Mouse (Mus musculus): ENCODE data around the gene Dnal1. TPM values are rescaled to one million over a fixed set of nuclear protein-coding genes. Genes with fewer than 3 reads are reported as not detected.

Gene Dnal1
- polyA plus RNA-seq, 2 experiments, result 6.4 to 15.1 TPM

GRCm38 (mm10) chr12:84109924-84110323, 4.2 kb upstream of the Dnal1 start:
- H3K36me3 ChIP-seq (ENCODE audit: control insufficient read depth, insufficient read depth, low read length), result no peaks in the 10 kb centered on the region
- no peak overlapping the region for H3K9ac ChIP-seq (ENCODE audit: low read depth, low read length, severe bottlenecking)
- WGBS, result 69% methylated on average over 1 of the region's 1 CpGs
- no peak for DNase-seq (ENCODE audit: low spot score)
- no peak for TF ChIP-seq POLR2A (IDR thresholded peaks at IDR 0.05; ENCODE audit: borderline replicate concordance, extremely low read depth, insufficient read depth, insufficient read length)
- no peak for ATAC-seq (ENCODE audit: low FRiP score, low read depth)
- no peak overlapping the region for H3K4me2 ChIP-seq (replicated peaks; ENCODE audit: low read depth, low read length, severe bottlenecking)
- H3K27ac ChIP-seq (replicated peaks; ENCODE audit: low read depth, low read length), result no peak overlapping the region
- H3K4me3 ChIP-seq (replicated peaks; ENCODE audit: low read length), result no peak overlapping the region
- no peaks in the 10 kb centered on the region for H3K9me3 ChIP-seq (ENCODE audit: control insufficient read depth, low read length)
- no peaks in the 10 kb centered on the region for H3K27me3 ChIP-seq (ENCODE audit: control insufficient read depth, insufficient read depth, low read length)
- H3K4me1 ChIP-seq (ENCODE audit: control insufficient read depth, insufficient read depth, low read length), result peaks cover 4% of the 10 kb centered on the region

GRCm38 (mm10) chr12:84110814-84111213, 3.4 kb upstream of the Dnal1 start:
- WGBS, result 92% methylated on average over 4 of the region's 4 CpGs
- TF ChIP-seq POLR2A (IDR thresholded peaks at IDR 0.05; ENCODE audit: borderline replicate concordance, extremely low read depth, insufficient read depth, insufficient read length), result no peak
- ATAC-seq (ENCODE audit: low FRiP score, low read depth) (no peak), DNase-seq (ENCODE audit: low spot score) (no peak)
- Histone ChIP-seq H3K4me3 (replicated peaks; ENCODE audit: low read length) (no peak overlapping the region), H3K27me3 (ENCODE audit: control insufficient read depth, insufficient read depth, low read length) (no peaks in the 10 kb centered on the region), H3K27ac (replicated peaks; ENCODE audit: low read depth, low read length) (no peak overlapping the region), H3K4me2 (replicated peaks; ENCODE audit: low read depth, low read length, severe bottlenecking) (no peak overlapping the region), H3K36me3 (ENCODE audit: control insufficient read depth, insufficient read depth, low read length) (no peaks in the 10 kb centered on the region), H3K9ac (ENCODE audit: low read depth, low read length, severe bottlenecking) (no peak overlapping the region), H3K9me3 (ENCODE audit: control insufficient read depth, low read length) (no peaks in the 10 kb centered on the region), H3K4me1 (ENCODE audit: control insufficient read depth, insufficient read depth, low read length) (peaks cover 6% of the 10 kb centered on the region)

- H3K9ac ChIP-seq (ENCODE audit: low read depth, low read length, severe bottlenecking), result no peak overlapping the region
- H3K36me3 ChIP-seq (ENCODE audit: control insufficient read depth, insufficient read depth, low read length), result no peaks in the 10 kb centered on the region
- ATAC-seq (ENCODE audit: low FRiP score, low read depth) (no peak), DNase-seq (ENCODE audit: low spot score) (no peak)
- no peaks in the 10 kb centered on the region for H3K27me3 ChIP-seq (ENCODE audit: control insufficient read depth, insufficient read depth, low read length)
- 50% methylated on average over 6 of the region's 6 CpGs for WGBS
- peak overlapping the region; percentile 79 for H3K4me3 ChIP-seq (replicated peaks; ENCODE audit: low read length)
- H3K9me3 ChIP-seq (ENCODE audit: control insufficient read depth, low read length), result no peaks in the 10 kb centered on the region
- H3K27ac ChIP-seq (replicated peaks; ENCODE audit: low read depth, low read length), result no peak overlapping the region
- peak overlapping the region; percentile 61 for H3K4me2 ChIP-seq (replicated peaks; ENCODE audit: low read depth, low read length, severe bottlenecking)
- H3K4me1 ChIP-seq (ENCODE audit: control insufficient read depth, insufficient read depth, low read length), result peaks cover 6% of the 10 kb centered on the region
- TF ChIP-seq POLR2A (IDR thresholded peaks at IDR 0.05; ENCODE audit: borderline replicate concordance, extremely low read depth, insufficient read depth, insufficient read length), result no peak
Observed at GRCm38 (mm10) chr12:84113676-84114075, 490 bp upstream of the Dnal1 start.

GRCm38 (mm10) chr12:84119584-84119983, 5.4 kb downstream of the Dnal1 start:
- Histone ChIP-seq H3K4me2 (replicated peaks; ENCODE audit: low read depth, low read length, severe bottlenecking) (no peak overlapping the region), H3K27me3 (ENCODE audit: control insufficient read depth, insufficient read depth, low read length) (no peaks in the 10 kb centered on the region), H3K36me3 (ENCODE audit: control insufficient read depth, insufficient read depth, low read length) (no peaks in the 10 kb centered on the region), H3K4me1 (ENCODE audit: control insufficient read depth, insufficient read depth, low read length) (peaks cover 5% of the 10 kb centered on the region), H3K4me3 (replicated peaks; ENCODE audit: low read length) (no peak overlapping the region), H3K9ac (ENCODE audit: low read depth, low read length, severe bottlenecking) (no peak overlapping the region), H3K9me3 (ENCODE audit: control insufficient read depth, low read length) (no peaks in the 10 kb centered on the region), H3K27ac (replicated peaks; ENCODE audit: low read depth, low read length) (no peak overlapping the region)
- no peak for ATAC-seq (ENCODE audit: low FRiP score, low read depth)
- no peak for DNase-seq (ENCODE audit: low spot score)
- TF ChIP-seq POLR2A (IDR thresholded peaks at IDR 0.05; ENCODE audit: borderline replicate concordance, extremely low read depth, insufficient read depth, insufficient read length), result no peak
- WGBS, result 95% methylated on average over 5 of the region's 5 CpGs

GRCm38 (mm10) chr12:84125892-84126291, 11.7 kb downstream of the Dnal1 start:
- H3K4me2 ChIP-seq (replicated peaks; ENCODE audit: low read depth, low read length, severe bottlenecking), result no peak overlapping the region

GRCm38 (mm10) chr12:84126899-84127298, 12.7 kb downstream of the Dnal1 start:
- Histone ChIP-seq H3K9me3 (ENCODE audit: control insufficient read depth, low read length) (no peaks in the 10 kb centered on the region), H3K36me3 (ENCODE audit: control insufficient read depth, insufficient read depth, low read length) (peaks cover 20% of the 10 kb centered on the region)

More at GRCm38 (mm10) chr12:84125892-84126291, 11.7 kb downstream of the Dnal1 start:
- no peaks in the 10 kb centered on the region for H3K27me3 ChIP-seq (ENCODE audit: control insufficient read depth, insufficient read depth, low read length)
- H3K9ac ChIP-seq (ENCODE audit: low read depth, low read length, severe bottlenecking), result no peak overlapping the region
- H3K4me1 ChIP-seq (ENCODE audit: control insufficient read depth, insufficient read depth, low read length), result no peaks in the 10 kb centered on the region
- DNase-seq (ENCODE audit: low spot score), result no peak
- no peak overlapping the region for H3K27ac ChIP-seq (replicated peaks; ENCODE audit: low read depth, low read length)
- no peak for TF ChIP-seq POLR2A (IDR thresholded peaks at IDR 0.05; ENCODE audit: borderline replicate concordance, extremely low read depth, insufficient read depth, insufficient read length)
- peaks cover 12% of the 10 kb centered on the region for H3K36me3 ChIP-seq (ENCODE audit: control insufficient read depth, insufficient read depth, low read length)
- WGBS, result 83% methylated on average over 12 of the region's 12 CpGs
- no peak for ATAC-seq (ENCODE audit: low FRiP score, low read depth)
- no peaks in the 10 kb centered on the region for H3K9me3 ChIP-seq (ENCODE audit: control insufficient read depth, low read length)
- H3K4me3 ChIP-seq (replicated peaks; ENCODE audit: low read length), result no peak overlapping the region

More at GRCm38 (mm10) chr12:84126899-84127298, 12.7 kb downstream of the Dnal1 start:
- ATAC-seq (ENCODE audit: low FRiP score, low read depth) (no peak), DNase-seq (ENCODE audit: low spot score) (no peak)
- Histone ChIP-seq H3K27ac (replicated peaks; ENCODE audit: low read depth, low read length) (no peak overlapping the region), H3K9ac (ENCODE audit: low read depth, low read length, severe bottlenecking) (no peak overlapping the region), H3K4me1 (ENCODE audit: control insufficient read depth, insufficient read depth, low read length) (no peaks in the 10 kb centered on the region), H3K4me3 (replicated peaks; ENCODE audit: low read length) (no peak overlapping the region), H3K27me3 (ENCODE audit: control insufficient read depth, insufficient read depth, low read length) (no peaks in the 10 kb centered on the region), H3K4me2 (replicated peaks; ENCODE audit: low read depth, low read length, severe bottlenecking) (no peak overlapping the region)
- TF ChIP-seq POLR2A (IDR thresholded peaks at IDR 0.05; ENCODE audit: borderline replicate concordance, extremely low read depth, insufficient read depth, insufficient read length), result no peak
- WGBS, result 77% methylated on average over 2 of the region's 2 CpGs

Measured in limb, embryonic 14.5 days (tissue).